Mouse (Mus musculus): Measurements from ENCODE around the gene Ralb. TPM values are rescaled to one million over a fixed set of nuclear protein-coding genes. Genes with fewer than 3 reads are reported as not detected.

Ralb gene
- polyA plus RNA-seq, 1 experiment, result 53.3 TPM

DNA sequence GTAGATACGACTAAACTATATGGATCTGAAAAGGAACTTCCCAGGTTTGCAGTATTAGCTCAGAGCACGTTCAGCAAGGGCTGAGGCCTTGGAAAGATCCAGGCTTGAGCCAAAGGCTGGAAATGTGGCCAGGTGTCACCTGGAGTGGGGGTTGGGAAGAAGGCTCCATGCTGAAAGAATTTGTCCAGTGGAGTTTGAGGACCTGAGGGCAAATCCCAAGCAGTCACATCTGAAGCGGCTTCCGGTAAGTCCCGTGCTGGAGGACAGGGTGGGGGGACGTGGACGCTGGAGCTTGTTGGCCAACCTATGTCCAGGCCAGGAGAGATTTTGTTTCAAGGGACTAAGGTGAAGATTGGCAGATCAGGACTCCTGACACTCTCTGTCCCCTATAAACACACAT, 19.2 kb upstream of the Ralb start:
- no peak for DNase-seq (ENCODE audit: low spot score)

DNA sequence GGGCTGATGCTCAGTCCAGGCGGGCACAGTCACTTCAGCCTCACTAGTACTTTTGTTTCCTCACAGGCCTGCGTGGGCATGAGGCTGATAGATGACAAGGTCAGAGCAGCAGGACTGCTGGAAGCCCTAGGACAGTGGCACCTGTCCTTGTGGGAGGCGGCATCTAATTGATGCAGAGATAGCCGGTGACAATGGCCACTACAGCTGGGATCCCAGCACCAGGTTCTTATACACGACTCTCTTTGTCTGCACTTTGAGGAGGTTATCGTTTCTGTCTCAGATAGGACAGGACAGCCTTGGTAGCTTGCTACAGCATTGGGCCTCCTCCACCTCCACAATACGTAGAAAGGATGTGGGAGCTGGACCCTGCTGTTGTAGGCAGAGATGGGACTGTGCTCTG, 18.8 kb upstream of the Ralb start:
- no peak for DNase-seq (ENCODE audit: low spot score)

DNA sequence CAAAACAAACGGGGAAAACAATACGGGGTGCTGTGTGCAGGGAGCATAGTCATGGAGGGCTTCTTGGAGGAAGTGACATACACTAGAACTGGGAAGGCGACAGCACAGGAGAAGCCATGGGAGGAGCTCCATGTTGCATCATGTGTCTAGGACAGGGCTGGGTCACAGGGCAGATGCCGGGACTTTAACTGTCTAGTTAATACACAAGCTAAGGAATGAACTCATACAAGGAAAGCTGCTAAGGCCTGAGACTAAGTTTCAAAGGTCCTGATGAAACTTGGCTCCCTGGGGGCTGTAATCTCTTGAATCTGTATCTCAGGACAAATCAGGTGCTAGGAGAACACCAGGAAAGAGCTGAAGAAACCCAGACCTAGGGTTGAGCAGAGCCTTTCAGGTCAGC, 18.1 kb upstream of the Ralb start:
- DNase-seq (ENCODE audit: low spot score), result no peak

DNA sequence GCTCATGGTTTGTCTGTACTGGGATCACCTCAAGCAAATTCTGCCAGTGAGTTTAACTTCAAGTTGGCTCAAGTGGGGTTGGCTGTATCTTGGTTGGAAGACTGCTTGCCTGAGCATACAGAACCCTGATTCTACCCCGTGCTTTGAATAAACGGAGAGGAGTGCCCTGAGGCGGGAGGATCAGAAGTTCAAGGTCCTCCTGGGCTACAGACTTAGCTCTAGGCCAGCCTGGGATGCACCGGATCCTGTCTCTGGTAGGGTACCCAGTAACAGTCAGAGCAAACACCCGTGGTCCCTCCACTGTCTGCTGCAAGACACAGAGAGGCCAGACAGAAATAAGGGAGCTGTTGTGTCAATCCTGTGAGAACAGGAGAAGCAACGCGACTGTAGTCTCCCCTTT, 17.1 kb upstream of the Ralb start:
- DNase-seq (ENCODE audit: low spot score), result no peak

DNA sequence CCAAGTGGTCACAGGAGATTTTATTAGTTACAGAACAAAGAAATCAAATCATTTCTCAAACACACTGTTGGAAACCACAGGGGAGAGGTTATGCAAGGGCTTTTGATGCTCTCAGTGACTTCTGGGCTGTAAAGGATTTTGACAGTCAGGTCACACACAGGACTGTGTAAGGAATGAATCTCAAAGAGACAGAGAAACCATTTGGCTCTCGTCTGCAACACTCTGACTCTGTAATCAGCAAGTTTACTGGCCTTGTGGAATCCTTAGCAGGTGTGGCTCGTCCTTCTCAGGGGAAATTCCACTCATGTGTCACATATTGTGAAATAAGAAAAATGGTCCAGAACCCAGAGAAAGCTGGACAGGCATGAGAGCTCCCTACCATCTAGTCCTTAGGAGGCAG, 16.4 kb upstream of the Ralb start:
- DNase-seq (ENCODE audit: low spot score), result no peak

DNA sequence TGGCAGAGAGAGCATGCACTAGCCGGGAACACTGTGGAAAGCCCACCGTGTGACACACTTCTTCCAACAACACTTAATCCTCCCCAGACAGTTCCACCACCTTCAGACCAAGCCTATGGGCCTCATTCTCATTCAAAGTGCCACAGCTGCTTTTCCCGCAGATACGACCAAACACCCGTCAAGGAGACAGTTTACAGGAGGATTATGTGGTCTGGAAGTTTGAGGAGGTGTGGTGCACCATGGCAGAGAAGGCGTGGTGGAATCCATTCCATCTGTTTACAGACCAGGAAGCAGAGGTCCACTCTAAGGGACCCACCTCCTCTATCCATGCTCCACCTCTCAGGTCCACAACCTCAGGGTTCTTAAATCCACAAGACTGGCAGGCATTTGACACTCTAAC, 14.7 kb upstream of the Ralb start:
- no peak for DNase-seq (ENCODE audit: low spot score)

DNA sequence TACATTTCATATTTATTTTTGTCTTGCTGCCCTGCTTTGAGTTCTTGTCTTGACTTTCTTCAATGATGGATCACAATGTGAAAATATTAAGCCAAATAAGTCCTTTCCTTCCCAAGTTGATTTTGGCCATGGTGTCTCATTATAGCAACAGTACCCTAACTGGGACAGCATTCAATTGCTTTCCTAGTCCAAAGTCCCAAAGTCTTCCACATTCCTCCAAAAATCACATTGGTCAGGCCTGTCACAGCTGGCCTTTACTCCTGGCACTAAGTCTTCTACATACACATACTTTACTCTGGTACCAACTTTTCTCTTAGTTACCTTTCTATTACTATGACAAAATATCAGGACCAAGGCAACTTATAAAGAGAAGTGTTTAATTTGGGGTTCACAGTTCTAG, 14.2 kb upstream of the Ralb start:
- DNase-seq (ENCODE audit: low spot score), result no peak

DNA sequence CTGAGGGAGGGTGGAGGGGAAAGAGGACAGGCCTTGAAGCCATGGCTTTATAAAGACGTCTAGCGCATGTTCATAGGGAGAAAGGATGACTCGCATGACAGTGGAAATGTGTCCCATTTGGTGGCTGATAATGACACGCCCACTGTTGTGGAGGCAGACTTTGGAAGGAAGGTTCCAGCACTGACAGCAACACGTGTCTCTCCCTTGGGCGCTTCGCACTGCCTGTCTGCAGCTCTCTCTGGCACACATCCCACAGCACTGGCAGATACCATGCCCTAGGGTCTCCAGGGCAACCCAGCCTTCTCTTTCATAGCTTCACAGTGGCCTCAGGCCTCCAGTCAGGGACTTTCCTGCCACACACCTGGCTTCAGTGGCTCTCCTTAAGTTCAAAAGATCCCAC, 13.5 kb upstream of the Ralb start:
- DNase-seq (ENCODE audit: low spot score), result no peak

DNA sequence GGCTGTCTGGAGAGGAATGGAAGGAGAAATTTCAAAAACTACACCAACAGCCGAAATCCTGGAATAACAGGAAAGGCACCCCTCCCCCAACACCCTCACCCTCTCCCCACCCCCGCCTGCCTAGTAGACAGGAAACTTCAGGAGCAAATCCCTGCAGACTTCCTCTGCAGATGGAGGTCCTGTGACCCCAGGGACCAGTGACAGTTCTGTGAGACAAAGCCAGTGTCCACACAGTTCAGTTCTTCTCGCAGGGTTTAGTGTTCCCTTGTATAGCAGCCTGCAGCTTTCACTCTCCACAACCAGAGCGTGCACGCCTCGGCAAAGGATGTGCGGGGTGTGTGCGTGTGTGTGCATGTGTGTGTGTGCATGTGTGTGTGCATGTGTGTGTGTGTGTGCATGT, 6.3 kb upstream of the Ralb start:
- DNase-seq (ENCODE audit: low spot score), result no peak

DNA sequence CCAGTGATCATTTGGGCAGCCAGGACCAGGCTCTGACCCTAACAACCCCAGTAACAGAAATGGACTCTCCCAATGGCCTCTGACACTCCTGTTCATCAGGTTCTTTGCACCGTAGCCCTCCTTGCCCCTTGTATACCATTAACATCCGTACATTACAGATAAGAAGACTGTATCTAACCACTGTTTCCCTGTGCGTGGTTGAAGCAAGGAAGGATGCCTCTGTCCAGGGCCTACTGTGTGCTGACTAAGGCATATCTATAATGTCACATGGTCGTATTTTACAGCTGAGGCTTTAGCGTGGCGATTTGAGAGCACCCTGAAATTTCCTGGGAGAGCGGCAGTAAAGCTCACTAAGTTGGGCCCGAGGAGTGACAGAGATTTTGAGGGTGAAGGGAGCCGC, 5.8 kb upstream of the Ralb start:
- DNase-seq (ENCODE audit: low spot score), result no peak

DNA sequence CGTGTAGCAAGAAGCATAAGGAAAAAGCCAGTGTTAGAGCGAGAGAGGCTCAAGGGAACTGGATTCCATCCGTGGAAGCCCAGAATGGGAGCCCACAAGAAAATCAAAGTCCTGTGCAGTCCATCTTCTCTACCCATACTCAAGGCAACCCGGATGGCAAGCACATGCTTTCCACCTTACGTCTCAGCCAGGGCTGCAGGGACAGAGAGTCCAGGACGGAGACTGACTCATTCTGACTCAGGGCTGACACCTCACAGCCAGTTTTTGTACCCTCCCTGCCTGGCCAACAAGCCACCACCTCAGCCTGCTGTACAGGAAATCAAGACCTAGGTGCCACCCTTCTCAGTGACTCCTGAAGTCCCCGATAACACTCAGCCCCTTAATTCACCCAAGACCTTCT, 4.9 kb upstream of the Ralb start:
- no peak for DNase-seq (ENCODE audit: low spot score)

DNA sequence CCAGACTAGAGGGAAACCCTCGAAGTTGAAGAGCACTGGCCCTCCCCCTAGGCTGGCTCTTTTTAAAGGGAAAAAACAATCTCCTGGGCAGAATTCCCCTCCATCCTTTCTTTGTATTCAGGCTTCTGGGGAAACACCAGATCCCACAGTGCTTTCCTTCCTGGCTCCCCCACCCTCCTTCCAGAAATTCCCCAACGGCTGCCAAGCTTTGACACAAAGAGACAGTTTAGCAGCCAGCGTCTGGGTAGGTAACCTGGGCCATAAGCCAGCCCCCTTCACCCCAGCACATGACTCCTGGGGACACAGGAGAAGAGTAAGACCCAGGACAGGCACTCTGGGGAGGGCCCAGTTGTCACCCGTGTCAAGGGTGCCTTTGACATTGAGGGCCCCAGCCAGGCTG, 4.0 kb upstream of the Ralb start:
- no peak for DNase-seq (ENCODE audit: low spot score)

DNA sequence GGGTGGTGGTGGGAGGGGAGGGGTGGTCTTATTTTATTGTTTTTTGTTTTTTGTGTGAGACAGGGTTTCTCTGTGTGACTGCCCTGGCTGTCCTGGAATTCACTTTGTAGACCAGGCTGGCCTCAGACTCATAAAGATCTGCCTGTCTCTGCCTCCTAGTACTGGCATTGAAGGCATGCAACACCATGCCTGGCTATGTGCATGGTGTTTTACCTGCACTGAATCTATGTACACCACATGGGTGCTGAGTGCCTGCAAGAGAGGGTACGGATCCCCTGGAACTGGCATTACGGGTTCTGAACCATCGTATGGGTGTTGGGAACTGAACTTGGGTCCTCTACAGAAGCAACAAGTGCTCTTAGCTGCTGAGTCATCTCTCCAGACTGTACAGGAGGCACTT, 1.4 kb upstream of the Ralb start:
- no peak for DNase-seq (ENCODE audit: low spot score)

DNA sequence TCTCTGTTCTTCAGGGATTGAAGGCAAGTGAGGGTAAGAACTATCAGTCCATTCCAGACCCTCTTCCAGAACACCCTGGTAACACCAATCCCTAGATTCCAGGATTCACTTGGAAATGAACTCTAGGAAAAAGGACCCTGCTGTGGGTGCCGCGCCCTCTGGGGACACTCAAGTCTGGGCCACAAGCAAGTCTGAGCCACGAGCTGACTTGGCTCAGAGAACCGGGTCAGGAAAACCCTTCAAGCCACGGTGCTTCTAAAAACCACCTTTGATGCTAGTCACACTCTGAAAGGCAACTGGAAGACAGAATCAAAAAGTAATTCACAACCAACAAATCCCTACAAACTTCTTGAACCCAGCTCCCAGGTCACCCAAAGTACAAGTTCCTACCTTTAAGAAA, 786 bp downstream of the Ralb start:
- DNase-seq (ENCODE audit: low spot score), result no peak

DNA sequence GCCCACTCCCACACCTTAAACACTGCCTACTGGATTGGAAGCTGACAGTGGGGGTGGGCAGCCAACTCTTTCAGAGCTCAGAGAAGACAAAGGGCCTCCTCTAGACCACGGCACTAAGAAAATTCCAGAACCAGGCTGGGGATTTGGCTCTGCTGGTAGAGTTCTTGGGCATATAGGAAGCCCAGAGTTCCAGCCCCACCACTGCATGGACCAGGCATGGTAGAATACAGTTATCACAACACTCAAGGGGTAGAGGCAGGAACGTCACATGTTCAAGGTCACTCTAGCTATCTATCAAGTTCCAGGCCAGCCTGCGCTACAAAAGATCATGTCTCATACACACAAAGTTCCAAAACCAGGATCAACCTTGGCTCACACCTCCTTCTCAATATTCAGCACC, 1.4 kb downstream of the Ralb start:
- DNase-seq (ENCODE audit: low spot score), result no peak

DNA sequence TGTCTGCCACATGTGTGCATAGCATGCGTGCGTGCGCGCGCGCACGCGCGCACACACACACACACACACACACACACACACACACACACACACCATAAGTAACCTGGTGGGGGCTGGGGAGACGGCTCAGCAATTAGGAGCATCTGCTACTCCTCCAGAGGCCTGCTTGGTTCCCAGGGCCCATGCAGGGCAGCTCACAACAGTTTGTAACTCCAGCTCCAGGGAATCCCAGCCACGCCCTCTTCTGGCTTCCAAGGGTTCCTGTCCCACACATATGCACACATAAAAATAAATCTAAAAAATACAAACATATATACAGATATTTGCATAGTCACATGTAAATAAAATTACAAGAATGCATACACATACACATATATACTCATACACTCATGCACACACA, 1.9 kb downstream of the Ralb start:
- DNase-seq (ENCODE audit: low spot score), result no peak

DNA sequence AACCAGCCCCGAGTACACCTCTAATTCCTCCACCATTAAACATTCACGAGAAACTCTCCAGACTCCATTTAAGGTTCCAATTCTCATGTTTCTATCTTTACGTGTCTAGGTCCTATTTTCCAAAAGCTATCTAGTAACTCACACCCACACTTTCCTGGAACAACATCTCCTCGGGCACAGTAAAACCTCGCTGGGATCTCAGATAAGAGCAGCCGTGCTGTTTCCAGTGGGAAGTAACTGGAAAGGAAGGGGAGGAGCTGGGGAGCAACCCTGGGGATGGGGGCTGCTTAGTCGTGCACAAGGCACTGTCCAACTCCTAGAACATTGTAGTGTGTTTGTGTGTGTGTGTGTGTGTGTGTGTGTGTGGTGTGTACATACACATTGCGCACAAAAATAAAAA, 2.7 kb downstream of the Ralb start:
- DNase-seq (ENCODE audit: low spot score), result no peak

DNA sequence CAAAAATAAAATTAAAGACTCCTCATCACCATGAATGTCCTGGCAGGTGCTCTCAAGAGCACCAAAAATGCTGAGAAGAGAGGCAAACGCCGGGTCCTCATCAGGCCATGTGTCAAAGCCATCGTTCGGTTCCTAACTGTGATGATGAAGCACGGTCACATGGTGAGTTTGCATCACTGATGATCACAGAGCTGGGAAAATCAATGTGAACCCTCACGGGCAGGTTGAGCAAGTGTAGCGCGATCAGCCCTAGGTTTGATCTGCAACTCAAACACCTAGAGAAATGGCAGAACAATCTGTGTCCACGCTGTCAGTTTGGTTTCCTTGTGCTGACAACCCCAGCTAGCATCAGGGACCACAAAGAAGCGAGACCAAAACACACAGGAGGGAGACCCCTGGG, 5.1 kb downstream of the Ralb start:
- no peak for DNase-seq (ENCODE audit: low spot score)

DNA sequence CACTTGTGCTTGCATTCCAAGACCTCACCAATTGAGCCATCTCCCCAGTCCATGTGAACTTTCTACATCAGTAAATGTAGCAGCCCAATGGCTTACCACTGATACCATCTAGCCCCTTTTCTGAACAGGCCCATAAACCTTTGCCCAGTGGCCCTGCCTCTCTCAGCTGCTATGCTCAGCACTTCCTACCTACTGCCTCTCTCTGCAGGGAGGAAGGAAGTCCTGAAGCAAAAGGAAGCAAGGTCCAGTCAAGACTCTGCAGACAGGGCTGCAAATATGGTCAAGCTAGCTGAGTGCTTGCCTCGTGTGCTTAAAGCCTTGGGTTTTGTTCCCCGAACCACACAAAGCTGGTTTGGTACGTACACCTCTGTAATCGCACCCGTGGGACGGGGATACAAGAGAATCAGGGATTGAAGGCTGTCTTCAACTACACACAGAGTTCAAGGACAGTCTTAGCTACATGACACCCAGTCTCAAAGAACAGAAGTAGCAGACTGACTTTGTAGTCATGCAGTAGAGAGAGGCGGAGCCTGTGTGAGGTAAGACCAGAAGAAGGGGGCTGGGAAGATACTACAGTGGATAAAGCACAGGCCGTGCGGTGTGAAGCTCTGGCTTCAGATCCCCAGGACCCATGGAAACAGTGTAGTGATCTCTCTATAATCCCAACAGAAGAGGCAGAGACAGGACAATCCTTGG, 5.9 kb downstream of the Ralb start:
- DNase-seq (ENCODE audit: low spot score), result no peak

DNA sequence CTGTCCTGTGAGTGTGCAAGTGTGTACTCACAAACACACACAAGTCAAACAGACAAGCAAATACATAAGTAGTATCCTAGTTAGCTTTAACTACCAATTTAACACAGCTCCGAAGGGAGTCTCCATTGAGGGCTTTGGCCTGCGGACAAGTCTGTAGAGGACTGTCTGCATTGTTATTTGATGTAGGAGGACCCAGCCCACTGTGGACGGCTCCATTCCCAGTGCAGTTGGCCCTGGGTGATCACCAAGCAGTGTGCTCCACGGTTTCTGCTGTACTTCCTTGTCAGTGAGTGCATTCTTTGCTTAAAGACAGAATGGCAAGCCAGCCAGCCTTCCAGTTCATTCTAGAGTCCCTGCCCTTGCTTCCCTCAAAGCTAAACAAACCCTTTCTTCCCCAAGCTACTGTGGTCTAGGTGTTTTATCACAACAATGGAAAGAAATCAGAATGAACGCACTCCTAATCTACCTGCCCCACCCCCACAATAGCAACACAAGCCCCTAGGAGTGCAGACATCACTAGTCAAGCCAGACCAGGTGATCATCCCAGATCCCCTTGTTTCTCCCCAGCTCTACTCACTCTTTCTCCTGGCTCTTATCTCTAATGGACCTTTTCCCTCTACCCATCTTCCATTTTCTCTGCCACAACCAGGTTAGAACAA, 7.1 kb downstream of the Ralb start:
- DNase-seq (ENCODE audit: low spot score), result no peak

DNA sequence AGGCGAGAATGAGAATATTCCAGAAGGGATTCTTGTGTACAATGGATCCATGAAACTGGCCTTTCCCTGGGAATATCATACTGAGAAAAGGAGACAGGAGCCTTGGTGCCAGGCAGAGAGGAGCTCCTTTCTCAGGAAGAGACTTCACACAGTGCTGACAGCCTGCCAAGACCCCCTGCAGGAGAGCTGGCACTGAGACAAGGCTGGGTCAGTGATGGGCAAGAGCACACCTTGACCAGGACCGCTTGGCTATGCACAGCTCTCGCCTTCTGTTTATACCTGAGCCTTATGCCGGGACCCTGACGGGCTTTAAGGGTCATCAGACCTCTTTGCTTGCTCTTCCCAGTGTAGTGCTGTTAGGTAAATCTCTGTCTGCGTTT, 9.2 kb downstream of the Ralb start:
- DNase-seq (ENCODE audit: low spot score), result no peak

DNA sequence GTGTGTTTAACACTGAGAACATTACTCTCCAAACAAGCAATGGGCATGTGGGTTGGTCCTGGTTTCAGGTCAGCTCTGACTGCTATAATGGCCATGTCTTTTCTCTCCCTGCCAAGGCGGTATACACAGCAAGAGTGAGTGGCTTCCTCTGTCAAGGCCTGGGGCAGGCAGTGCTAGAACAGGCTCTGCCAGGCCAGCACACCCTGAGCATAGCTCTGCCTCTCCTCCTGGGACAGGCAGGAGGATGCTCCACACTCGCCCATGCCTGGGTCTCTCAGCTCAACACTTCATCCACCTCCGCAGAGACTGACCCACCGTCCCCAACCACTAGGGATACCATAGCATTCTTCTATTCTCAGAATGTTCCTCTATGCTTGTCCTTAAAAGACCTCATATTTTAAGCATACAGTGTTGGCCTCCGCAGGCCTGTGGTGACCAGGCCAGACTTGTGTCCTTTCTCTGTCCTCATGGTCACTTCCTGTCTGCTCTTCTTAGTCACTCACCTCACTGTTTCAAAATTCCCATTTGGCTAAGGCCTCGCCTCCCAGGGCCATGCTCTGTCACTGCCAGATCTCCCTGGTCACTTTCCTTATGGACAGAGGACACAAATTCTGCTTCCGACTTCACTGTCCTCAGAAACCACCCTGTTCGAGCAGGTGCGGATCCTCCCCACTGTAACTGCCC, 9.7 kb downstream of the Ralb start:
- DNase-seq (ENCODE audit: low spot score), result no peak

DNA sequence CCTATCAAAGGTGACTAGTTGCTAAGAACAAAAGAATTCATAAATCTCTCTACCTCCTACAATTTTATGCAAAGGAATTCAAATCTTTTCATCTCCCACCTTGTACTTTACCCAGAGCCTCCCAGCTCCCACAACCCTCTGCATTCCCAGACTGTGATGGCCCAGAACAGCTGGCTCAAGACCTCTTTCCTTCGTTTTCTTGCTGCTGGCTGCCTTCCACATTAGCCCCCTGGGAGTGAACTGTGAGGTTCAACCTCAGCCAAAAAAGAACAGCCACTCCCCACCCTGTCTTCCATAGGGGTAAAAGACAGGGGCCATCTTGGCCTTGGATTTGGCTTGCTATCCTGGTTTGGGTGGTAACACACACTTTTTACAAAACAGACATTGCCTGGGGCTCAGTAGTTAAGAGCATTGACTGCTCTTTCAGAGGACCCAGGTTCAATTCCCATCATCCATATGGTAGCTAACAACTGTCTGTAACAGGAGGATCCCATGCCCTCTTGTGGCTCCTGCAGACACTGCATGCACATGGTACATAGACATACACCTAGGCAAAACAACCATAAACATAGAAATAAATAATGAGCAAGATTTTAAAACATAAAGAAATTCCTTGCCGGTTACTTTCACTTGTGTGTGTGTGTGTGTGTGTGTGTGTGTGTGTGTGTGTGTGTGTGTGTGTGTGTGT, 10.4 kb downstream of the Ralb start:
- no peak for DNase-seq (ENCODE audit: low spot score)

Data from urinary bladder, adult 2 months (tissue).